Mouse (Mus musculus): ENCODE measurements around the gene Btg1. TPM values are rescaled to one million over a fixed set of nuclear protein-coding genes. Genes with fewer than 3 reads are reported as not detected.

The Btg1 gene
- total RNA-seq, 2 experiments from 2014 or later: 35.1 to 37.3 TPM

GRCm38 (mm10) chr10:96654576-96654975 lies 37.8 kb downstream of the Btg1 start:
- intact Hi-C loops (cut with DNase I): no loop called here
- DNase-seq (ENCODE audit: low spot score in 2 of 2): no peak

- intact Hi-C loops (cut with DNase I): no loop called here
Observed at GRCm38 (mm10) chr10:96655066-96655465, 38.3 kb downstream of the Btg1 start.

GRCm38 (mm10) chr10:96656176-96656575 lies 39.4 kb downstream of the Btg1 start:
- DNase-seq (ENCODE audit: low spot score in 2 of 2): no peak
- intact Hi-C loops (cut with DNase I): no loop called here

More at GRCm38 (mm10) chr10:96655066-96655465, 38.3 kb downstream of the Btg1 start:
- no peak for DNase-seq (ENCODE audit: low spot score in 2 of 2)

GRCm38 (mm10) chr10:96658906-96659305 lies 42.1 kb downstream of the Btg1 start:
- intact Hi-C loops (cut with DNase I): no loop called here
- no peak for DNase-seq (ENCODE audit: low spot score in 2 of 2)

GRCm38 (mm10) chr10:96660280-96660985 lies 43.6 kb downstream of the Btg1 start:
- intact Hi-C loops (cut with DNase I): no loop called here
- no peak for DNase-seq (ENCODE audit: low spot score in 2 of 2)

GRCm38 (mm10) chr10:96662976-96663375 lies 46.2 kb downstream of the Btg1 start:
- intact Hi-C loops (cut with DNase I): no loop called here
- DNase-seq (ENCODE audit: low spot score in 2 of 2): no peak

- DNase-seq (ENCODE audit: low spot score in 2 of 2): no peak
- intact Hi-C loops (cut with DNase I): no loop called here
Observed at GRCm38 (mm10) chr10:96663739-96664430, 47.1 kb downstream of the Btg1 start.

Data from left cerebral cortex, postnatal 25 days (tissue).